Mouse (Mus musculus) 416B (cell line): ENCODE results near the gene Gstm5.
A peak's percentile ranks its signal among the peaks of the same experiment; 100 is the strongest.

Experiments used
- DNase-seq: peaks from one replicate; pipeline ENCODE4 v3.0.0; 2011; ENCODE audit warnings: low read depth

The Gstm5 gene

GRCm38 (mm10) chr3:107931670-107932069 is 36.0 kb downstream of the Gstm5 start, which contains the start of gene Gstm7:
Gene Gstm7, minus strand, starts transcription at chr3:107931817.
- DNase-seq = peak; percentile 94

GRCm38 (mm10) chr3:107932128-107932527 is 36.5 kb downstream of the Gstm5 start:
- DNase-seq = no peak

- no peak for DNase-seq
Measured at GRCm38 (mm10) chr3:107935268-107935667, 39.6 kb downstream of the Gstm5 start.

- no peak for DNase-seq
Measured at GRCm38 (mm10) chr3:107935888-107936287, 40.3 kb downstream of the Gstm5 start.

GRCm38 (mm10) chr3:107939403-107939802 is 43.8 kb downstream of the Gstm5 start:
- DNase-seq = peak; percentile 94

- no peak for DNase-seq
Measured at GRCm38 (mm10) chr3:107939830-107940229, 44.2 kb downstream of the Gstm5 start.

GRCm38 (mm10) chr3:107940524-107940923 is 44.9 kb downstream of the Gstm5 start:
- no peak for DNase-seq

- DNase-seq = no peak
Measured at GRCm38 (mm10) chr3:107941261-107941660, 45.6 kb downstream of the Gstm5 start.

- no peak for DNase-seq
Measured at GRCm38 (mm10) chr3:107943239-107943990, 47.8 kb downstream of the Gstm5 start, which contains the start of gene Gstm6. Gene Gstm6, minus strand, starts transcription at chr3:107943749.

GRCm38 (mm10) chr3:107945729-107946128 is 50.1 kb downstream of the Gstm5 start:
- peak; percentile 11 for DNase-seq
